Mouse (Mus musculus) megakaryocyte, embryonic 14.5 days (primary cell): ENCODE measurements around the gene Il17rd.

Experiments
- FLI1 ChIP-seq: IDR thresholded peaks from 2 replicates; pipeline ENCODE4 v1.6.1; 2012; ENCODE audit warnings: low read length, inconsistent platforms, mixed read lengths
- GATA1 ChIP-seq: IDR thresholded peaks from 3 replicates; pipeline ENCODE4 v1.6.1; 2012; ENCODE audit warnings: mixed read lengths, low read length, inconsistent platforms, borderline replicate concordance

DNA sequence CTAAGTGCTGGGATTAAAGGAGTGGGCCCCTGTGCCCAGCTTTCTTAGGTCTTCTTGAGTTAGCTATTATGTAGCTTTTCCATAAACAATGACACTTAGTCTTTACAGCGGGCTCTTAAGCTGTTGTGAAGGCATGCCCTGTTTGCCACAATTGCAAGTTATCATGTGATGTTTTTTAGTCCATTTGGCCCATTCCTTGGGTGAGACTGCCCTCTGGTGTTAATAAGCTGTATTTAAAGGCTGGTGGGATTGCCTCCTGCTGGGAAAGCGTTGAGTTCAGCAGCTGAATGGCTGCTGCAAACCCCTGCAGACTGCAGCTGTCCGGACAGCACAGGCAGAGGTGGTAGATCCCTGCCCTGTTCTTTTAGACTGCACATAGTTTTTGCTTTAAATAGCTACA, 58.0 kb downstream of the Il17rd start:
- TF ChIP-seq GATA1 (no peak), FLI1 (no peak)
